Mouse (Mus musculus) MEL-GATA-1-ER (cell line): Measurements from ENCODE around the gene Ctu2.

ENCODE experiments used
- DNase-seq: peaks from one replicate; pipeline ENCODE4 v3.0.0-alpha.2; 2012; ENCODE audit warnings: low read depth; ENCODE audit errors: extremely low read depth

Ctu2 gene

GRCm38 (mm10) chr8:122475580-122476320 is at the start of gene Ctu2, which contains the start of gene Rnf166:
TSS of gene Ctu2 (plus strand) at chr8:122476143.
TSS of gene Rnf166 (minus strand) at chr8:122476064.
- DNase-seq, result no peak

DNA sequence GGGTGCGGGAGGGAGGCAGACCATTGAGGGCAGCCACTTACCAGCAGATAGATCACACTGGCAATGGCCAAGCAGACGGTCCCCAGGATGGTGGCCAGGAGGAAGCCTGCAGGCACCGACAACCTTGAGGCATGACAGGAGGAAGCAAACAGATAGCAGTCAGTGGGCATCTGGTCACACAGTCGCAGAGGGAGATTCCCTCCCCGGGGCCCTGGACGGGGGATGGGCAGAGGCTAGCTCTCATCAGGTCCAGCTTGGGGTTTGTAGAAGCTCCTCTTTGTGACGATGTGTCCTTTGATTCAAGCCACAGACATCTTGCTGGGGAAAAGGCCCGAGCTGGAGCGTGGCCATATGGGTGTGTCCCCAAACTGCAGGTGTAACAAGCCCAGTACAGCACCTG is 49.8 kb upstream of the Ctu2 start:
- DNase-seq, result no peak

GRCm38 (mm10) chr8:122427607-122428006 is 48.3 kb upstream of the Ctu2 start:
- DNase-seq, result no peak

DNA sequence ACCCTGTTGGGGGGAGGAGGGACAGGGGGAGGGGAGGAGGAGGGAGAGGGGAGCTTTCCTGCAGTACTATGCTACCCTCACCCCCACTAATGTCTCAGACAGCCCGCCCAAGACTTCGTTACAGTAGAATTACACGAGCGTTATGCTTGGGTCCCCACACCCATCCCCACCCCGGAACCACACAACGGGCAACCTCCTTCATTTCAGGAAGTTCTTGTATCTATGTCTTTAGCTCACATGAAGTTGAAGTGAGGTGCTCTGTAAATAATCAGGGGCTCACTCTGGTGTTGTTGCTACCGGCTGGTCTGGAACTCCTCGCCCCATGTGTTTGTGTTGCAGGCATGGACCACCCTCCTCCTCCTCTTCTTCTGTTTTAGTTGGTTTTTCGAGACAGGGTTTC is 47.8 kb upstream of the Ctu2 start:
- DNase-seq, result peak; percentile 46

DNA sequence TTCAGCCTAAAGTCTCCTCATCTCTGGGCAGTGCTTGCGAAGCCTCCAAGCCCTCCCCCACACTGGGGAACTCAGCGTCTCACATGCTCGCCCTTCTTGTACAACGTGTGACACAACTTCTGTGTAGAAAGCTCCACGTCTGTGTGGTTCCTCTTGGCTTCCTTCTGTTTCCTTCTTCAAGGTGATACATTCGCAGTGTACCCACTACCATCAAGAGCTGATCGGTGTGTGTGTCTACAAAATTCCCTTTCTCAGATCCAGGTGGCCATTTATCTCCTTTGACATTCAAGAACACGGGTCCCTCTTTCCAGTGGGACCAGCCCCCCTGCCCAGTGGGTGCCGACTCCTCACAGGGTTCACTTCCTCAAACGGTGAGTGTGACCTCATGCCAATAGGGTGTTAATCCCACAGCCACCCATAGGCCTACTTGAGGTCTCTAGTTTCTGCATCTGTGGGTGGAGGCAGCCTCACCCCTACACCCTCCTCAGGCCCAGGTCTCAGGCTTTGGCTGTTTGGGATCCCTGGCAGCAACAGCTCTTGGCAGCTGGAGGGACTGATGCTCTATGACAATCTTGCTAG is 45.8 kb upstream of the Ctu2 start:
- DNase-seq, result no peak

- DNase-seq, result no peak
These were observed 45.3 kb upstream of the Ctu2 start for GRCm38 (mm10) chr8:122430646-122431045.

- no peak for DNase-seq
These were observed 44.1 kb upstream of the Ctu2 start for GRCm38 (mm10) chr8:122431694-122432442.

- peak; percentile 50 for DNase-seq
These were observed 43.3 kb upstream of the Ctu2 start, which contains the start of gene Cyba for GRCm38 (mm10) chr8:122432443-122433268. TSS of gene Cyba (minus strand) at chr8:122432930.

GRCm38 (mm10) chr8:122433269-122433905 is 42.6 kb upstream of the Ctu2 start:
- no peak for DNase-seq

DNA sequence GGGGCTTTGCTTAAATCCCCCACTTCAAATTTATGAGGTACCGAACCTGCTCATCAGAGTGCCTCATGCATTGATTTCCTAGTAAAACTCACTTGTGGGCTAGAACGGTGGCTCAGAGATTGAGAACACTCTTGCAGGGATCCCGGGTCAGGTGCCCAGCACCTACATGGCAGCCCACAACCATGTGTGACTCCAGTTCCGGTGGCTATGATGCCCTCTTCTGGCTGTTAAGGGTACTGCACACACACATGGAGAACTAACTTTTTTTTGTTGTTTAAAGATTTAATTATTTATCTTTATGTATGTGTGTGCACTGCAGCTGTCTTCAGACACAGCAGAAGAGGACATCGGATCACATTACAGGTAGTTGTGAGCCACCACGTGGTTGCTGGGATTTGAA is 40.6 kb upstream of the Ctu2 start:
- DNase-seq, result no peak

DNA sequence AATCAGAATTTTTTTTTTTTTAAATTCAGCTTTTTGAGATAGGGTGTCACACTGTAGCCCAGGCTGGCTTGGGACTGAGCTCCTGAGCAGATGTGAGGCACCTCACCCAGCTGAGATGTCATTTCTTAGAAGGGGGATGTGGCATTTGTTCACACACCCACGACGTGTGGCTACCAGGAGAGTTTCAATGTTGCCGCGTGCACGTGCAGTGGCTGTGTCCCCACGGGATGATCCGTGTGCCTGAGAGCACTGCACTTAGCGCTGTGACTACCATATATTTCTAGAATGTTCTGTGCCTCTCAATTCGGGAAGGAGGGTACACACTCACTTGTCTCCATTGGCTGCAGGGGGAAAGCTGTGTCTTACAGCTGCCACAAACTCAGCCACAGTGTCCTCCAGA is 39.8 kb upstream of the Ctu2 start:
- DNase-seq, result no peak

GRCm38 (mm10) chr8:122436586-122437125 is 39.3 kb upstream of the Ctu2 start:
- DNase-seq, result no peak

DNA sequence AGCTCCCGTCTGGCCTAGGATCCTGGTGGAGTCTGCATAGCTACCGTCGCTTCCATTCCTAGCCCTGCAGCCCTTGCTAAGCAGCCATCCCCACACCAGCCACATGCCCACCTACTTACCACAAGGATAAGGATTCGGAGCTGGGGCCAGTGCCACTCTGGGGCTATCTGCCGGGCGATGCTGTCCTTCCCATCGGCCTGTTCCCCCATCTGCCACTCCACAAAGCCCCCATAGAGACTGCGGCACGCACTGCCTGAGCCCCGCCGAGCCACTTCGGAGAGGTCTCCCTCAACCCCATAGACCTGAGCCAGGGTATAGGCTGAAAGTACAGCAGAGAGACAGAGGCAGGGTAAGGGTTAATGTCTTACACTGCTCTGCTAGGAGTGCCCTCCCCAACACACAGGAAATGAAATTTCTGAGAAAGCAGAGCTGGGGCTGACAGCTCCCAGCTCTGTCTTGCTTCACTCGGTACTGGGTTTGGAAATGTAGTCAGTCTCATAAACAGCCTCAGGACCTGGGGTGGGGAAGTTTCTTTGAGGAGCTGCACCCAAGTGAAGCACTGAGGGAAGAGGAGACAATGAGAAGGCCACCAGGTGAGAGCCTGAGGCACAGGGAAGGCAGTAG is 38.1 kb upstream of the Ctu2 start:
- DNase-seq, result no peak

DNA sequence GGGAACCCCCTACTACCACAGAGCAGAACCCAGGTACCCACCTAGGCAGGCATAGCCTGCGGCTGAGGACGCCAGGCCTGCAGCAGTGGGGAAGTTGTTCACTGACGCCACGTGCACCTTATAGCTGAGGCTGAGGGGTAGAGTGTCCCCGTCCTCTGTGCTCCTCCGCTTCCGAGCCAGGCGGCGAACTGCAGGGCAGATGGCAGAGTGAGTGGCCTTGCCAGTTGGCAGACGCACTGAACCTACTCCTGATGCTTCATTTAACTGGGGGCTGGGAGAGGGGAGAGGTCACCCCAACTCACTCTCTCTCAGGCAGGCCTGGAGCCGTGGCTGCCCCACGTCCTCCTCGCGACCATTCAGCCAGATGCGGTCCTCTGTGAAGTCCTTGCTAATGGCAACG is 36.6 kb upstream of the Ctu2 start:
- DNase-seq, result no peak

GRCm38 (mm10) chr8:122441326-122441725 is 34.6 kb upstream of the Ctu2 start:
- DNase-seq, result no peak

- no peak for DNase-seq
These were observed 33.6 kb upstream of the Ctu2 start for GRCm38 (mm10) chr8:122442356-122442755.

DNA sequence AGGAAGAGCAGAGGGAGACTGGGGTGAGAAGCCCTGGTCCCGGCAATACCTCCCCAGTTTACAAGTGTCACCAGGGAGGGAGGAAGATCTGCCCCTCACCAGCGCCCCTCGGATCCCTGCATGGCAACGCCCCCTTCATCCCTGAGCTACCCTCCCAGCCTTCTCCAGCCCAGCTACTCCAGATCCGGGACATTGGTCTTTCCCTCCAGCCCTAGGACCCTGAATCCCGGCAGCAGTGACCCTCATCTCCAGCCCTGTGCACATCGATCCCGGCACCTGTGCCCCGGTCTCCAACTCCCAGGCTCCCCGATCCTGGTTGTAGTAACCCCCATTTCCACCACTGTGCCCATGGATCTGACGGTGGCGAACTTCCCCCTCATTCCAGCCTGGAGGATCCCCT is 33.2 kb upstream of the Ctu2 start:
- DNase-seq, result no peak

DNA sequence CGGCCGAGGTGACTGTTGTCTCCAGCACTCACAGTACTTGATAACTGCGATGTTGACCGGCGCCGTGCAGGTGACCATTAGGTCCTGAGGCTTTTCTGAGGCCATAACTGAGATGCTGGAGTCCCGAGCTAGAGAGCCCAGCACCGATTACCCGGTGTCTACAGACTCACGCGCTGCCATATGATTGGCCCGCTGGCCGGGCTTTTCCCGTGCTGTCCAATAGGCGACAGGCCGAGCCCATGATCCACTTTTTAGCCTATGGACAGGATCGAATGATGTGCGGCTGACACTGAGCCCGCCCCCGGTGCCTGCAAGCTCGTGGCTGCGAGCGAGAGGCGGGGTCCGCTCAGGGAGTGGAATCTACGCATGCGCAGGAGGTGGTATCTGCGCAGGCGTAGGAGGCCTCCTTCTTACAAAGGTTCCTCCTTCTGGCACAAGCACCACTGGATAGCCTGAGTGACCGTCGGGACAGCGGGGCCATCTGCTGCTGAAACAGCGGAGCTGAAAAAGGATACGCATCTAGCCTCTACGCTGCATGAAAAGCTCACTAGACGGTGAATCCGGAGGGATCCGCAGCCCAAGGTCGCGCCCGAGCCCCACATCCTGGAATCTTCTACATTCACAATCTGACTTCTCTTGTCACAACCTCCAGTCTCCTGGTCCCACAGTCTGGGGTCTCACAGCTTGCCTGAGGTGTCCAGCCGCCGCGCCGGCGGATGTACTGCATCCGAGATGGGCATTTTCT is 32.5 kb upstream of the Ctu2 start, which contains the start of gene Mvd:
Mvd (minus strand) TSS at position 161 of the 745 bp plus-strand sequence.
- DNase-seq, result peak; percentile 99

DNA sequence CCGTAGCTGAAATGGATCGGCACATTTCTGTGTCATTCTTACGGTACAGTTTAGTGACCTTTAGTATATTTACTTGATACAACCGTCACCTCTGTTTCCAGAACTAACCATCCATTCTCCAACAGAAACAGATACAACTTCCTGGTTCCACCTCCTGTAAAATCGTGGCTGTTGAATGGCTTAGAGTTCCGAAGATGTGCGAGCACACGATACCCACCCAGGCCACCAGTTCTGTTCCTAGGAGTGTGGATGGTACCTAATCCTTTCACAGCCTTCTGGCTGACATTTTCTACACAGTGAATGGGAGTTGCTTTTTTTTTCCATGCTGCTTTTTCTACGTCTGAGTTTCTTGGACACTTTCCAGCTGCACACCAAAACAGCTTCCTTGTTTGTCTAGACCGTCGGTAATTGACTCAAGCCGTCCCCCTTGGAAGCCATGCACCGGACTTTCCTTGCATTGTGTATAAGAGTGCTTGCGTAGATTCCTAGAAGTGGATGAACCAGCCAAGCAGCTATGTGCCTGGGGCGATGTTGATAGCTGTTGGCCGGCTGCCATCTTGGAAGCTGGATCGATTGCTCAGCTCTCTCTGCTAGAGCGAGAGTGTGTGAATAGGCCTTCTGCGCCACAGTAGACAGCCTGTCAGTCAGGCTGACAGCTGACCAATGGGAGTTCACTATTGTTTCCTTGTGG is 31.7 kb upstream of the Ctu2 start:
- DNase-seq, result peak; percentile 79
